Mouse (Mus musculus): ENCODE measurements around the gene Ptpro.

DNA sequence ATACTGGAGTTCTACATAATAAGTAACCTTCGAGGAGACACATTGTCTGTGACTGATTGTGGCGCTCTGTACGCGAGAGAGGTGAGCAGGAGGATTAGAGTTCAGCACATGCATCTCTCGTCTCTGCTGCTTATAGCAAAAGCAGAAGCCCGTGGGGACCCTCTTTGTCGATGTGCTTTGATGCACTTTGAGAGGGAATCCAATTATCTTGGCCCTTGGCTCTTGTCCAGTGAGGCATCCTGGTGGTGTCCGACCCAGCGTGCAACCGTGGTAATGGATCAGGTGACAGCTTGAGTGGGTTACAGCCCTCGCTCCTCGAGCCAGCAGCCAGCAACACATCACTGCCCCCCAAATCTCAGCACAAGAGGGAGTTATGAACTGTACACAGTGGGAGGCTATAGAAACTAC lies 25.5 kb downstream of the Ptpro start:
- TF ChIP-seq CTCF (IDR thresholded peaks at IDR 0.05; ENCODE audit: low read depth) (no peak), EP300 (IDR thresholded peaks at IDR 0.05; ENCODE audit: low read depth) (no peak)

Measured in liver, embryonic 14.5 days (tissue).